Mouse (Mus musculus) CH12.LX (cell line): ENCODE results near the gene Spryd4. TPM values are rescaled to one million over a fixed set of nuclear protein-coding genes. Genes with fewer than 3 reads are reported as not detected.
A peak's percentile ranks its signal among the peaks of the same experiment; 100 is the strongest.
"Not testable (repeated sequence)": the region's sequence is repeated elsewhere in the genome, so short reads cannot be mapped to it uniquely, and the experiment has no call there.

ENCODE experiments used
- DNase-seq: peaks from one replicate; pipeline ENCODE4 v3.0.0-alpha.2; 2013; ENCODE audit errors: extremely low read depth
- H3K27ac ChIP-seq: 2 replicates; pipeline ENCODE4 v1.5.1; 2012; ENCODE audit warnings: low read depth, mild to moderate bottlenecking, control low read depth, moderate library complexity; ENCODE audit not compliant: insufficient read depth
- H3K27me3 ChIP-seq: replicated peaks from 2 replicates; pipeline ENCODE3; 2012; ENCODE audit warnings: inconsistent platforms
- H3K36me3 ChIP-seq, 2 experiments: replicated peaks in 1 of 2; 2 replicates each; pipeline versions ENCODE3 to v1.6.1; 2012; ENCODE audit warnings: inconsistent platforms in 1 of 2, low read length in 1 of 2, mild to moderate bottlenecking in 1 of 2, mixed read lengths in 1 of 2, moderate library complexity in 1 of 2; ENCODE audit not compliant: control insufficient read depth in 1 of 2, insufficient read depth in 1 of 2
- H3K4me1 ChIP-seq, 2 experiments: 2 replicates each; pipeline ENCODE4 v1.6.1; 2012; ENCODE audit warnings: inconsistent platforms in 1 of 2, moderate library complexity in 1 of 2; ENCODE audit not compliant: insufficient read depth in 2 of 2, control insufficient read depth in 1 of 2
- H3K4me2 ChIP-seq: 2 replicates; pipeline ENCODE4 v1.6.1; 2012; ENCODE audit warnings: low read depth, mild to moderate bottlenecking, control low read depth; ENCODE audit not compliant: poor library complexity, insufficient read depth, severe bottlenecking
- H3K4me3 ChIP-seq, 3 experiments: fragments of 150-350 bp in 1 of 3; sonication (generic) in 1 of 3; replicated peaks in 1 of 3; 2 replicates each; pipeline versions ENCODE3 to v1.5.1; 2011 to 2012; ENCODE audit warnings: low read depth in 2 of 3, low read length in 2 of 3, mild to moderate bottlenecking in 2 of 3, moderate library complexity in 2 of 3, control low read depth in 1 of 3, improper control_type of control experiment in 1 of 3, inconsistent platforms in 1 of 3, mixed read lengths in 1 of 3; ENCODE audit not compliant: poor library complexity in 1 of 3
- H3K79me2 ChIP-seq: replicated peaks from 2 replicates; pipeline ENCODE4 v1.6.1; 2012; ENCODE audit warnings: mild to moderate bottlenecking, moderate library complexity; ENCODE audit not compliant: control insufficient read depth, poor library complexity, insufficient read depth, severe bottlenecking; ENCODE audit errors: extremely low read depth
- H3K9ac ChIP-seq: 2 replicates; pipeline ENCODE4 v1.6.1; 2012; ENCODE audit warnings: low read depth, mild to moderate bottlenecking, control low read depth, moderate library complexity; ENCODE audit not compliant: insufficient read depth
- H3K9me3 ChIP-seq: replicated peaks from 2 replicates; pipeline ENCODE3; 2012; ENCODE audit warnings: low read length, inconsistent platforms, mixed read lengths
- BHLHE40 ChIP-seq: IDR thresholded peaks from 2 replicates; pipeline ENCODE4 v1.6.1; 2011; ENCODE audit warnings: mild to moderate bottlenecking, low read depth, low read length, improper control_type of control experiment
- CHD1 ChIP-seq: IDR thresholded peaks from 2 replicates; pipeline ENCODE4 v1.6.1; 2012; ENCODE audit warnings: low read depth, low read length, improper control_type of control experiment, inconsistent platforms
- CHD2 ChIP-seq: IDR thresholded peaks from 2 replicates; pipeline ENCODE4 v1.6.1; 2011; ENCODE audit warnings: low read length, improper control_type of control experiment
- CTCF ChIP-seq, 2 experiments: IDR thresholded peaks in 1 of 2; conservative IDR thresholded peaks in 1 of 2; 2 replicates each; pipeline ENCODE4 v1.5.1; 2011 to 2012; ENCODE audit warnings: low read depth in 2 of 2, low read length in 2 of 2, improper control_type of control experiment in 1 of 2, inconsistent platforms in 1 of 2, mild to moderate bottlenecking in 1 of 2, moderate library complexity in 1 of 2
- E2F4 ChIP-seq: IDR thresholded peaks from 2 replicates; pipeline ENCODE4 v1.6.1; 2011; ENCODE audit warnings: low read depth, low read length, improper control_type of control experiment; ENCODE audit not compliant: insufficient replicate concordance
- EP300 ChIP-seq: IDR thresholded peaks from 2 replicates; pipeline ENCODE4 v1.6.1; 2011; ENCODE audit warnings: low read length, improper control_type of control experiment
- ETS1 ChIP-seq: conservative IDR thresholded peaks from 2 replicates; pipeline ENCODE4 v1.6.1; 2012; ENCODE audit warnings: low read depth, mild to moderate bottlenecking, inconsistent platforms, low read length, improper control_type of control experiment, moderate library complexity
- HCFC1 ChIP-seq: IDR thresholded peaks from 2 replicates; pipeline ENCODE4 v1.6.1; 2012; ENCODE audit warnings: low read depth, mild to moderate bottlenecking, inconsistent platforms, low read length, improper control_type of control experiment
- JUN ChIP-seq: IDR thresholded peaks from 2 replicates; pipeline ENCODE4 v1.6.1; 2011; ENCODE audit warnings: low read depth, mild to moderate bottlenecking, low read length, improper control_type of control experiment, moderate library complexity; ENCODE audit not compliant: insufficient read depth
- JUND ChIP-seq: conservative IDR thresholded peaks from 2 replicates; pipeline ENCODE4 v1.6.1; 2011; ENCODE audit warnings: low read depth, low read length, improper control_type of control experiment
- MAX ChIP-seq: IDR thresholded peaks from 2 replicates; pipeline ENCODE4 v1.6.1; 2011; ENCODE audit warnings: low read length, improper control_type of control experiment
- MXI1 ChIP-seq: IDR thresholded peaks from 2 replicates; pipeline ENCODE4 v1.6.1; 2011; ENCODE audit warnings: mild to moderate bottlenecking, low read depth, low read length, improper control_type of control experiment
- MYC ChIP-seq: IDR thresholded peaks from 2 replicates; pipeline ENCODE4 v1.6.1; 2011; ENCODE audit warnings: low read depth, mild to moderate bottlenecking, improper control_type of control experiment, low read length
- NELFE ChIP-seq: IDR thresholded peaks from 2 replicates; pipeline ENCODE4 v1.6.1; 2011; ENCODE audit warnings: low read depth, low read length, improper control_type of control experiment
- NRF1 ChIP-seq: IDR thresholded peaks from 2 replicates; pipeline ENCODE4 v1.6.1; 2014; ENCODE audit warnings: low read depth, mild to moderate bottlenecking, inconsistent platforms, low read length, improper control_type of control experiment, moderate library complexity
- PAX5 ChIP-seq: IDR thresholded peaks from 2 replicates; pipeline ENCODE4 v1.6.1; 2012; ENCODE audit warnings: low read length, inconsistent platforms, mixed read lengths
- POLR2A ChIP-seq: IDR thresholded peaks from 2 replicates; pipeline ENCODE4 v1.6.1; 2011; ENCODE audit warnings: low read depth, mild to moderate bottlenecking, improper control_type of control experiment, low read length
- POLR2AphosphoS2 ChIP-seq: IDR thresholded peaks from 2 replicates; pipeline ENCODE4 v1.6.1; 2011; ENCODE audit warnings: low read depth, low read length, improper control_type of control experiment
- RAD21 ChIP-seq: IDR thresholded peaks from 2 replicates; pipeline ENCODE4 v1.6.1; 2011; ENCODE audit warnings: low read depth, mild to moderate bottlenecking, low read length, improper control_type of control experiment, moderate library complexity
- SIN3A ChIP-seq: IDR thresholded peaks from 2 replicates; pipeline ENCODE4 v1.6.1; 2012; ENCODE audit warnings: low read length, improper control_type of control experiment, inconsistent platforms
- SMC3 ChIP-seq: IDR thresholded peaks from 2 replicates; pipeline ENCODE4 v1.6.1; 2011; ENCODE audit warnings: low read depth, low read length, improper control_type of control experiment
- TBP ChIP-seq: conservative IDR thresholded peaks from 2 replicates; pipeline ENCODE4 v1.6.1; 2011; ENCODE audit warnings: low read depth, low read length, improper control_type of control experiment
- TCF12 ChIP-seq: IDR thresholded peaks from 2 replicates; pipeline ENCODE4 v1.6.1; 2014; ENCODE audit warnings: low read depth, mild to moderate bottlenecking, inconsistent platforms, low read length, improper control_type of control experiment
- UBTF ChIP-seq: IDR thresholded peaks from 2 replicates; pipeline ENCODE4 v1.6.1; 2012; ENCODE audit warnings: low read depth, mild to moderate bottlenecking, inconsistent platforms, low read length, improper control_type of control experiment, moderate library complexity
- USF1 ChIP-seq: IDR thresholded peaks from 2 replicates; pipeline ENCODE4 v1.6.1; 2014; ENCODE audit warnings: low read depth, mild to moderate bottlenecking, inconsistent platforms, low read length, improper control_type of control experiment
- USF2 ChIP-seq: conservative IDR thresholded peaks from 2 replicates; pipeline ENCODE4 v1.6.1; 2011; ENCODE audit warnings: low read depth, low read length, improper control_type of control experiment
- ZMIZ1 ChIP-seq: IDR thresholded peaks from 2 replicates; pipeline ENCODE4 v1.6.1; 2012; ENCODE audit warnings: low read depth, mild to moderate bottlenecking, inconsistent platforms, low read length, improper control_type of control experiment
- dilution Hi-C: fragments of 300-500 bp; cut with MboI; formaldehyde crosslinking; loops from 2 replicates; pipeline ENCODE4 v1.14.3; 2020; ENCODE audit warnings: low sequenced_read_pairs; ENCODE audit not compliant: extremely low pct_unique_long_range_greater_than_20kb, extremely low pct_ligation_motif_present
- in situ Hi-C: fragments of 300-500 bp; cut with MboI; formaldehyde crosslinking; loops from 3 replicates; pipeline ENCODE4 v1.14.3; 2019; ENCODE audit warnings: low sequenced_read_pairs, low pct_ligation_motif_present, low pct_unique_long_range_greater_than_20kb, mixed read lengths
- polyA plus RNA-seq: library from polyadenylated mRNA; unstranded; fragments of >175 nt; gene quantifications from 2 replicates; pipeline ENCODE4 v1.2.1, GENCODE M21; 2012; ENCODE audit warnings: low read depth; ENCODE audit not compliant: insufficient read length
- total RNA-seq, 2 experiments: library from RNA; depleted of rRNA; stranded (reverse); fragments of 300-350 nt in 1 of 2; fragments of >200 nt in 1 of 2; gene quantifications; 2 replicates each; pipeline ENCODE4 v1.2.3; 2012 to 2014

Spryd4 gene
- total RNA-seq (2012; rRNA removed) (24.2 and 32.4 TPM in 2 replicates), total RNA-seq (2014; rRNA removed) (48.8 and 50.2 TPM in 2 replicates), polyA plus RNA-seq (38.6 and 39.2 TPM in 2 replicates)

GRCm38 (mm10) chr10:128211390-128212108, at the start of gene Spryd4:
TSS of gene Spryd4 (minus strand) at chr10:128211807.
- dilution Hi-C loops (no loop called here), in situ Hi-C loops (no loop called here)
- H3K27me3 ChIP-seq, result no peaks in the 10 kb centered on the region
- H3K36me3 ChIP-seq, result peaks cover 3 to 24% of the 10 kb centered on the region in 2 experiments
- no peak within 1 kb of the TSS for H3K27ac ChIP-seq
- H3K4me2 ChIP-seq, result peak within 1 kb of the TSS; percentile 85
- DNase-seq, result peak; percentile 94
- H3K4me3 ChIP-seq, result peak within 1 kb of the TSS; percentile 80 to 96 (median 82)
- no peaks in the 10 kb centered on the region for H3K9me3 ChIP-seq
- H3K4me1 ChIP-seq, result peaks cover 9 to 41% of the 10 kb centered on the region in 2 experiments
- peaks cover 16% of the 10 kb centered on the region for H3K79me2 ChIP-seq
- TF ChIP-seq SMC3 (no peak), CHD2 (peak; percentile 78), USF2 (peak; percentile 95), MAX (peak; percentile 99), POLR2A (peak; percentile 95), POLR2AphosphoS2 (no peak), ZMIZ1 (0 out of 2 replicates have a peak, but pooled peaks have one; percentile 21), USF1 (peak; percentile 95), JUND (no peak), HCFC1 (peak; percentile 67), EP300 (no peak), MYC (peak; percentile 66; the same call in 1 of the 2 replicates), MXI1 (peak; percentile 88; the same call in 1 of the 2 replicates), NRF1 (no peak), NELFE (peak; percentile 70), CHD1 (no peak), PAX5 (no peak), E2F4 (no peak), BHLHE40 (0 out of 2 replicates have a peak, but pooled peaks have one; percentile 19), ETS1 (no peak), JUN (no peak), SIN3A (peak; percentile 73), UBTF (no peak), TCF12 (peak; percentile 96), TBP (peak; percentile 95), CTCF (conservative IDR thresholded peaks at IDR 0.05 in 1 of 2, IDR thresholded peaks at IDR 0.05 in 1 of 2; ENCODE audit: low read depth in 2 of 2, low read length in 2 of 2) (no peak), RAD21 (no peak)
- peak within 1 kb of the TSS; percentile 86 for H3K9ac ChIP-seq

GRCm38 (mm10) chr10:128260376-128260775, 48.8 kb upstream of the Spryd4 start:
- H3K27ac ChIP-seq, H3K9me3 ChIP-seq, H3K9ac ChIP-seq, H3K36me3 ChIP-seq, dilution Hi-C loops, H3K4me3 ChIP-seq, DNase-seq, H3K79me2 ChIP-seq, H3K4me2 ChIP-seq, in situ Hi-C loops, H3K27me3 ChIP-seq: not testable (repeated sequence)
- peaks cover 33 to 80% of the 10 kb centered on the region in 2 experiments for H3K4me1 ChIP-seq
